Mouse (Mus musculus) adrenal gland, adult (tissue): ENCODE data around the gene Tmem140.
A peak's percentile ranks its signal among the peaks of the same experiment; 100 is the strongest.

Experiments used
- DNase-seq, 2 experiments: peaks; one replicate each; pipeline ENCODE4 v3.0.0; 2022 to 2023; ENCODE audit warnings: low spot score in 1 of 2; ENCODE audit not compliant: inconsistent age in 2 of 2

Tmem140 gene

GRCm38 (mm10) chr6:34875966-34876834 is 13.3 kb downstream of the Tmem140 start:
- DNase-seq, result peak in 1 of 2 experiments; percentile 42

DNA sequence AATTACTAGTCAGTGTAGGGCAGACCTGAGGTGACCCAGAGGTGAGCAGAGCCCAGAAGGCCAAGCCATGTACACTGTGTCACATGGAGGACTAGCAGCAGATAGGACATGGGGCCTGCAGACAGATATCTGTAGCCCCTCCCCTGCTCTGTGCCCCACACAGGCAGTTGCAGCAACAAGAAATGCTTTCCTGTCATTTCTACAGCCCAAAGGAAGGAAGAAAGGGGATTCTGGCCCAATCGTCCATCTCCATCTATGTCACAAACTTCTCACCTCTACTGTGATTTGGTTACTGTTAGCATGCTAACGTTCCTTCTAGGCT is 13.8 kb downstream of the Tmem140 start:
- peak in 1 of 2 experiments; percentile 44 for DNase-seq

DNA sequence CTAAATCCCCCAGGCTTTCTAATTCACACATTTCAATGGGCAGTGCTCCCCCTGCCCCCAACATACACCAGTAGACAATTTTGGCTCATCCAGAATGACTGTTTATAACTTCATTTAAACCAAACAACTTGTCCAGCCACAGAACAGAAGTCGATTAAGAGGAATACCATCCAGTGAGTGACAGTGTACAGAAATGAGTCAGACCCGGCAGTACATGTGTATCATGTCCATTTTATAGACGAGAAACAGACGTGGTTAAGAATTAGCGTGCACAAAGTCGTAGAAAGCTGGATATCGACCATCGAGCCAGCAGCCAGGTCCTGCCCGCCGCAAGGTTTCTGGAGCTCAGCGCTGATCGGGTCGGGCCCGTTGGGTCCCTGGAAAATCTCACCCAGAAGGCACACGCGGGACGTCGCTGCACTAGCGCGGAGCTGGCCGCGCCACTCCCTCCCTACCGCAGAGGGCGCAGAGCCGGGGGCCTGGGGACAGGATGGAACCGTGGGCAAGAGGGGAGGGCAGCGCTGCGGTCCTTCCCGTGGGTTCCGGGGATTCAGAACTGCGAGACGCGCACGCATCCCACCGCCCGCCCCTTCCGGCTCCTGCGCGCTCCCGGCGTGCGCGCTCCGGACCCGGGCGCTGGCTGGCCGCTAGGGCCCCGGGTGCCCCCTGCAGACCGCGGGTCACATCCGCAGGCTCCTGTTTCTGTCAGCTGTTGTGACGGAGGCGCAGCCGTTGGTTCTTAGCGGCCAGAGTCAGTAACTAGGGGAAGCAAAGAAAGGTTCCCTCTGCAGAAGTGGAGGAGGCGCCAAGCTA is 14.8 kb downstream of the Tmem140 start, which contains the start of gene Cyren:
Gene Cyren (minus strand): TSS at position 552 of the 813 bp plus-strand sequence.
- DNase-seq, result peak; percentile 97

- DNase-seq, result peak in 1 of 2 experiments; percentile 25
These were observed 16.3 kb downstream of the Tmem140 start for GRCm38 (mm10) chr6:34879101-34879740.

GRCm38 (mm10) chr6:34879911-34880475 is 17.0 kb downstream of the Tmem140 start:
- peak; percentile 61 to 82 for DNase-seq

GRCm38 (mm10) chr6:34884724-34885123 is 21.8 kb downstream of the Tmem140 start:
- DNase-seq, result no peak

- DNase-seq, result no peak
These were observed 24.3 kb downstream of the Tmem140 start for GRCm38 (mm10) chr6:34887131-34887850.

- DNase-seq, result no peak
These were observed 26.2 kb downstream of the Tmem140 start for GRCm38 (mm10) chr6:34889185-34889584.

DNA sequence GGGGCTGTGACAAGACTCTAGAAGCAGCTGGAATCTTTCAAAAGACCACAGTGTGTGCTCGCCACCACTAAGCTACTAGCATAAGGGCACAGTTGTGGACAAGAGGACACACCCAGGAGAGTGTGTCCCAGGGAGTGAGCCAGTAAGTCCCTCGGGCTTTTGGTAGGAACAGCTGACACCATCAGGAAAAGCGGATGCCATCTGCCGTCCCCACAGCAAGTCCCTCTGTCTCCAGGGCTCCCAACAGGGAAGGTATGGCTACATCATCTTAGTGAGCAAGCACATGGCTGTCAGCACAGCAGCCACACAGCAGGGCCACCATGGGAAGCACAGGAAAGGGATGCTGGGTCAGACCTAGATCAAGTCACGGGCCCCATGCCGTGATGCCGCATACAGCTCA is 32.6 kb downstream of the Tmem140 start:
- no peak for DNase-seq

GRCm38 (mm10) chr6:34896168-34896780 is 33.3 kb downstream of the Tmem140 start:
- DNase-seq, result no peak

DNA sequence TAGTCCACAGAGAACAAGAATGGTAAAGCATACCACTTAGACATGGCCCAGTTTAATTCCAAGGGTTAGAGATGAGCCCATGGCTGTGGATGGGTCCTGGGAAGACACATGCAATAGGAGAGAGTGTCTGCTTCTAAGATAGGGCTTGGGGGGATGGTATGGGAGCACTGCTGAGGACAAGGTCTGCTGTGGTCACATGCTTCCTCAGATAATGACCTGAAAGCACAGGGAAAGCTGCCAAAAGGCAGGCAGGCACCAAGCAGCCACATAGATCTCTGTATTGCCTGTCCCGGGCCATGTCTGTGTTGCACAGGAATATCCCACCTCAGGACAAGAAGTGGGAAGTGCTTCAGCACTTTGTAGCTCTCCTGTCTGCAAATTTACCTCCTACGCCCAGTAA is 36.2 kb downstream of the Tmem140 start:
- DNase-seq, result peak; percentile 46 to 66

DNA sequence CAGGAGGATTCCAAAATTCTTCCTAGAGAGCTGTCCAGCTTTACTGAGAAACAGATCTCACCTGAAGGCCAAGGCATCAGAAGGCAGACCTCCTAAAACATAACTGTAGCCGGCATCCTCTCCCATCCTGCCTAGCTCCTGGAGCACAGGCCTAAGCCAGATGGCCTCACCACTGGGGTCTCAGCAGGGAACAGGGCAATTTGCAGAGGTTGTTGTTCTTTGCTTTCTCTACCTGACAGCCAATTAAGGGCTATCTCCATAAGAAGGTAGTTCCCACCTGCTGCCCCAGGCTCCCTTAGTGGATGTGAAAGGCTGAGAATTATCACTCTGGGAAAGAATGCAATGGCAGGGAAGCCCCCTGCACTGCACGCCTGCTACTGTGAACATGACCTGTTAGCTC is 38.0 kb downstream of the Tmem140 start:
- no peak for DNase-seq

- peak in 1 of 2 experiments; percentile 48 for DNase-seq
These were observed 39.0 kb downstream of the Tmem140 start for GRCm38 (mm10) chr6:34901911-34902444.

GRCm38 (mm10) chr6:34902578-34902977 is 39.6 kb downstream of the Tmem140 start:
- no peak for DNase-seq

- DNase-seq, result no peak
These were observed 40.5 kb downstream of the Tmem140 start for GRCm38 (mm10) chr6:34903441-34903840.

- DNase-seq, result no peak
These were observed 40.9 kb downstream of the Tmem140 start for GRCm38 (mm10) chr6:34903851-34904250.

- DNase-seq, result no peak
These were observed 41.4 kb downstream of the Tmem140 start for GRCm38 (mm10) chr6:34904361-34904760.

DNA sequence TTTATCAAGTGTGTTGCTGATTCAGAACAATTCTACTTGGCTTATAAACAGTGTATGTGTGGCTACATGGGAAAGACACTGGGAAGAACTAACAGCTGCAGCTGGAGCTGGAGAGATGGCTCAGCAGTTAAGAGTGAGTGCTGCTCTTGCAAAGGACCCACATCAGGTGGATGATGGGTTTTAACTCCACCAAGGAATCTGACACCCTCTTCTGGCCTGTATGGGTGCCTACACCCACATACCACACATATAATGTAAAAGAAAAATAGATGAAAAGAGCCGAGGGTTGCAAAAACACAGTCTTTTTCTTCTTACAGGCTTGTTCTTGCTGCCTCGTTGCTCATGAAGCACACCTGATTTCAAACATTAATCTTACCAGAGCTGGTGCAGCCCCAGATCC is 43.2 kb downstream of the Tmem140 start:
- no peak for DNase-seq

DNA sequence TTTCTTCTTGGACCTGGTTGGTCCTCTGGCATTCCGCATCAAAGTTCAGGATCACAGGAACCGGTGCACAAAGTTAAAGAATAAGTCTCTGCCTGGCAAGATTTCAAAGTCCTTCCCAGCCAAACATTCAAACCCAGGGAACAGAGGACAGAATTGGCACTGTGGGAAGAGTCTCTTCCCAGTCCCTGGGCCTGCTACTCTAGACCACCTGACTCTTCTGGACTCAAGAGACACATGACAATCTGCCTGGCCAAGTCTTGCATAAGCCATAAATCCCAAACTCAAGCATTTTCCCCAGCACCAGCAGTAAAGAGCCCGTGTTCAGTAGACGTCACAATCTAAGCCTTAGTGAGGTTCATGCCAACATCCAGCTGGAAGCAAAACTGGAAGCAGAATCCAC is 43.7 kb downstream of the Tmem140 start:
- no peak for DNase-seq

DNA sequence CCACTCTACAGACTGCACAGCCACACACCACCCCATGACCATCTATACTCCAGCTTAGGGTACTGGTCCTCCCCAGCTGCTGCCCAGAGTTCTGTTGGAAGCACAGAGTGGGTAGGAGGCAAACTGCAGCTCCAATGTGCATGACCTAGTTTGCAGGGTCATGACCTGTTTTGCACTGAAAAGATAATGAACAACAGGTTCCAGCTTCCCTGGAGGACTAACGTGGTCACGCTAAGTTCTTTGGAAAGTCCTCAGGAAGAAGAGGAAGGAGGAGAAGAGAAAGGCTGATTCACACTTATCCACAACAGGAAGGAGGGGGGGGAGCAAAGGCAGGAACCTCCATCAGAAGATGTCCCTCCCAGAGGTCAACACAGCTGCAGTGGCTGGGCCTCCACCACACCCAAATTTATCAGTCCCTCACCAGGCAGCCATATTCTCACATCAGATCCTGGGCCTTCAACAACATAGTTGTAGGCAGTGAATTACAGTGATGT is 44.2 kb downstream of the Tmem140 start:
- no peak for DNase-seq
